Mouse (Mus musculus) thymus, postnatal 4 days (tissue): ENCODE data around the gene Msto1.
"Not testable (repeated sequence)": the region's sequence is repeated elsewhere in the genome, so short reads cannot be mapped to it uniquely, and the experiment has no call there.

ENCODE experiments used
- DNase-seq: peaks from one replicate; pipeline ENCODE4 v3.0.0; 2021

Gene Msto1

DNA sequence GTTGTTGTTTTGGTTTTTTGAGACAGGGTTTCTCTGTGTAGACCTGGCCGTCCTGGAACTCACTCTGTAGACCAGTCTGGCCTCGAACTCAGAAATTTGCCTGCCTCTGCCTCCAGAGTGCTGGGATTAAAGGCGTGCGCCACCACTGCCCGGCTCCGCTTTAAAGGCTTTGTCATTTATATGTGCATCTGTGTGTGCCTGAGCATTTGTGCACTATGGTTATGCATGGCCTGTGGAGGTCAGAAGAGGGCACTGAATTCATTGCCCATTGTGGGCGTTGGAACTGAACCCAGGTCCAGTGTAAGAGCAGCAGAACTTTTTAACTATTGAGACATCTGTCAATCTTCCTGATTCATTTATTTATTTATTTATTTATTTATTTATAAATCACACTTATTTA, 20.8 kb downstream of the Msto1 start:
- not testable (repeated sequence) for DNase-seq

DNA sequence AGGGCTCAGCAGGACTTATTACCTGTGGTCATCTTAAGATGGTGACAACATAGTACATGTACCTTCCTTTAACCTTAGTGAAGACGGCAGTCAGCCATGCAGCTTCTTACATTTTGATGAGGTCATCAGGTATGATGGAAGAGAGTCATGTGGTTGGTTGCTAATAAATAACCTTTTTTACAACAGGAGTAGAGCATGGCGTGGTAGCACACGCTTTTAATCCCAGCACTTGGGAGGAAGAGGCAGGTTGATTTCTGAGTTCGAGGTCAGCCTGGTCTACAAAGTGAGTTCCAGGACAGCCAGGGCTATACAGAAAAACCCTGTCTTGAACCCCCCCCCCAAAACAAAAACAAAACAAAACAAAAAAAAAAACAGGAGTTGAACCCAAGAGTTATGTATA, 31.3 kb downstream of the Msto1 start:
- not testable (repeated sequence) for DNase-seq

DNA sequence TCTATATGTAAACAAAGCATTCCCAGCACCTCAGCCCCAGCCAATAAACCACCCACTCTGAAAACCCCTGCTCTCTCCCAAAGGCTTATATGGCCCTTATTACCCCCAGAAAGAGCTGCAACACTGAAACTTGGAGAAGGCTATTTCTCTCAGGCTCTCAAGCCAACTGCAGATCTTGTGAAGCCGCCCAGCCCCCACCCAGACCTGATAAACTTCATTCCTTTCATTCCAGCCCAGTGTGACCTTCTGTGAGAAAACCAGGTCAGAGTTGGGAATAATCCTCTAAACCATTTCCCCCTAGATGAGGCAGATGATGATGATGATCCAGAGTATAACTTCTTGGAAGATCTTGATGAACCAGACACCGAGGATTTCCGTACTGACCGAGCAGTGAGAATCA, 45.4 kb downstream of the Msto1 start:
- DNase-seq = not testable (repeated sequence)

DNA sequence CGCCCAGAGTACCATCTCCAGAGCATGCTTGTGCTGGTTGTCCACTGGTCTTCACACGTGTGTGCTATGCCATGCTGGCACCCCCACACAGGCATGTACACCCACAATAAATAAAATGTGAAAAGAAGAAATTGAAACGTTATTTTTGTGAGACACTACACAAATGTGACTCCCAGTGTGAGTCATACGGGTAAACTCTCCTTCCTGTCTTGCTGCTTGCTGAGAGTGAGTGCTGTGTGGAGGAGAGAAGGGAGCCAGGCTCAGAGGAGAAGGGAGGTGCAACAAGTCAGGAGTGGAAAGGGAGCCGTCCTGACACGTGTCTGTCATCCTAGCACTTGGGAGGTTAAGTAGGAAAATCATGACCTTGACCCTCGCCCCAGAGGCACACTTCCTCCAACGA, 46.6 kb downstream of the Msto1 start:
- not testable (repeated sequence) for DNase-seq

DNA sequence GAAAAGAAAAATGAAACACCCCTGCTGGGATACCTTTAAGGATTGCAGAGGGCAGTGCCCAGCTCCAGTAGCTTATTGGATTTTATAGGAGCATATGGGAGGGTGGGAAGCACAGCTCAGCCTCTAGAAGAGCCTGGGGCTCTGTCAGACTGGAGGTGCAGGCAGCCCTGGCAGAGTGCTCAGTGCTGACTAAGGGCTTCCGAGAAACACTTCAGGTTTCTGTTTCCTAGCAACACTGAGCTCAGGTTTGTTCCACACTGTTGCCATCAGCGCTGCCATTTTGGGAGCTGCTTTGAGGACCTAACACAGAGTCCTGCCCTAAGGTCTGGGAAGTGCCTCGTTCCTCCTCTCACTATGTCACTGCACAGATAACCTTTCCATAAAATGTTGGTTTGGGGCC, 47.1 kb downstream of the Msto1 start:
- DNase-seq = not testable (repeated sequence)

DNA sequence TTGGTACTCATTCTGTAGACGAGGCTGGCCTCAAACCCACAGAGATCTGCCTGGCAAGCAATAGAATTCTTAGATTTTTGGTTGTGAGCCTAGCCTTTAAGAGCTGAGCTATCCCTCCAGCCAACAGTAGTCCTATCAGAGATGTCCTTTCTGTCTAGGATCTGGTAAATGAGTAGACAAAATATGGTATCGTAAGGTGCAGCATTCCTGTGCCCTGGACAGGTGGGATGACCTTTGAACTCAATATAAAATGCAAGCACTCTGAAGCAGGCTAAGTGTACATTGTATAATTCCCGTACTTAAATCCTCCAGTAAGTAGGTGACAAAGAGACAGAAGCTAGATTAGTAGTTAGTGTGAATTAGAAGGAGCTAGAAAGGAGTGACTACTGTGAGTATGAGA, 51.7 kb downstream of the Msto1 start:
- DNase-seq = no peak

DNA sequence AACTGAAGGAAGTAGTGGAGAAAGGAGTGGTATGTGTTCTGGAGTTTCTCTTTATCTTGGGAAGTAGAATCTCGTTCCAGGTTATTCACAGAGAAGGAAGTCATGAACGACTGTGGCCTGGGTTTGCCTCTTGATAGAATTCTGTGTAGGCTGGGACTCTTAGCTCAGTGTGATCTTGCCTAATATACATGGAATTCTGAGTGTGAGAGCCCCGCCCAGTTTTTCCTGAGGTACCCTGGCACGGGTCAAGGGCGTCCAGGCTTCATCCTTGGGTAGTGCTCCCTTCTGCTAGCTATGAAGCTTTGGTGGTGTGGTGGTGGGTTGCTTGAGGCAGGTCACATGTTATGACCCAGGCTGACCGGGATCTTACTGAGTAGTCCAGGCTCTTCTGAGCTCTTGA, 58.0 kb downstream of the Msto1 start:
- DNase-seq = no peak
